Mouse (Mus musculus) heart, adult 2 months (tissue): ENCODE results near the gene Gabrd. TPM values are rescaled to one million over a fixed set of nuclear protein-coding genes. Genes with fewer than 3 reads are reported as not detected.

Experiments
- DNase-seq, 2 experiments: peaks; one replicate each; pipeline ENCODE4 v3.0.0; 2021
- H3K27ac ChIP-seq: fragments of 200-600 bp; 2 replicates; pipeline ENCODE4 v1.8.1; 2022
- H3K27me3 ChIP-seq: fragments of 200-500 bp; 2 replicates; pipeline ENCODE4 v1.6.1; 2012; ENCODE audit warnings: mild to moderate bottlenecking, low read length, inconsistent platforms, mixed read lengths; ENCODE audit not compliant: control insufficient read depth, insufficient read depth
- H3K36me3 ChIP-seq: fragments of 200-500 bp; 2 replicates; pipeline ENCODE4 v1.6.1; 2012; ENCODE audit warnings: low read length, inconsistent platforms; ENCODE audit not compliant: control insufficient read depth, insufficient read depth
- H3K4me1 ChIP-seq: fragments of 200-500 bp; 2 replicates; pipeline ENCODE4 v1.6.1; 2011; ENCODE audit warnings: low read length; ENCODE audit not compliant: control insufficient read depth, insufficient read depth
- H3K4me3 ChIP-seq: fragments of 200-600 bp; 2 replicates; pipeline ENCODE4 v1.8.1; 2022
- H3K79me2 ChIP-seq: fragments of 200-500 bp; replicated peaks from 2 replicates; pipeline ENCODE4 v1.6.1; 2012; ENCODE audit warnings: mild to moderate bottlenecking, inconsistent platforms, low read length, moderate library complexity, mixed read lengths; ENCODE audit not compliant: control insufficient read depth, insufficient read depth
- H3K9ac ChIP-seq: fragments of 200-500 bp; 2 replicates; pipeline ENCODE4 v1.6.1; 2012; ENCODE audit warnings: low read depth, mild to moderate bottlenecking, control low read depth, inconsistent platforms, low read length, mixed read lengths
- CTCF ChIP-seq: fragments of 200-600 bp; IDR thresholded peaks from 2 replicates; pipeline ENCODE4 v1.8.1; 2022; ENCODE audit warnings: antibody characterized with exemption, mild to moderate bottlenecking, moderate library complexity
- EP300 ChIP-seq: fragments of 200-500 bp; IDR thresholded peaks from 2 replicates; pipeline ENCODE4 v1.6.1; 2011; ENCODE audit warnings: low read depth, low read length, control low read depth; ENCODE audit not compliant: insufficient read depth
- POLR2A ChIP-seq: fragments of 200-500 bp; IDR thresholded peaks from 2 replicates; pipeline ENCODE4 v1.6.1; 2011; ENCODE audit warnings: mild to moderate bottlenecking, low read depth, low read length, control low read depth; ENCODE audit not compliant: insufficient read depth
- WGBS: fragments of 180-500 bp; shearing (Covaris S2); methylation state at CpG from one replicate; pipeline ENCODE4 v1.1.7; 2018; 5-methylcytosine and 5-hydroxymethylcytosine counted together
- intact Hi-C: fragments of 180-260 bp; cut with DNase I; formaldehyde crosslinking; loops from one replicate; pipeline ENCODE4 v1.15.1; 2025
- polyA plus RNA-seq: library from polyadenylated mRNA; depleted of rRNA; stranded (reverse); fragments of >200 nt; gene quantifications from 2 replicates; pipeline ENCODE4 v1.2.3, GENCODE M21; 2012
- total RNA-seq, 2 experiments: library from RNA; stranded (reverse); gene quantifications; 2 replicates each; pipeline ENCODE4 v1.2.3; 2021

Gene Gabrd
- total and polyA plus RNA-seq, 3 experiments: 0.06 TPM; not detected in 2

- Histone ChIP-seq H3K9ac (no peak overlapping the region), H3K4me1 (no peaks in the 10 kb centered on the region), H3K27me3 (peaks cover 11% of the 10 kb centered on the region), H3K4me3 (no peak overlapping the region), H3K79me2 (no peaks in the 10 kb centered on the region), H3K27ac (no peak overlapping the region), H3K36me3 (no peaks in the 10 kb centered on the region)
- WGBS: 41% methylated on average over 5 of the region's 5 CpGs
- TF ChIP-seq EP300 (no peak), CTCF (no peak), POLR2A (no peak)
- intact Hi-C loops: loop anchor here (10.0 kb wide), 1 partner anchor 212 kb away; no protein-coding TSS in a partner anchor
- no peak for DNase-seq
Measured at GRCm38 (mm10) chr4:155362443-155362842, 35.5 kb downstream of the Gabrd start.

GRCm38 (mm10) chr4:155361303-155361791 lies 36.6 kb downstream of the Gabrd start, which contains the start of gene Prkcz:
Gene Prkcz (minus strand): TSS chr4:155361361.
- Histone ChIP-seq H3K27me3 (peaks cover 11% of the 10 kb centered on the region), H3K4me1 (no peaks in the 10 kb centered on the region), H3K79me2 (no peaks in the 10 kb centered on the region), H3K27ac (no peak within 1 kb of the TSS), H3K9ac (0 out of 2 replicates have a peak within 1 kb of the TSS, but pooled peaks have one; percentile 15), H3K4me3 (peak within 1 kb of the TSS; percentile 38), H3K36me3 (no peaks in the 10 kb centered on the region)
- WGBS: under 1% methylated on average over 47 of the region's 51 CpGs
- TF ChIP-seq POLR2A (no peak), CTCF (no peak), EP300 (no peak)
- intact Hi-C loops: loop anchor here (10.0 kb wide), 1 partner anchor 213 kb away; no protein-coding TSS in a partner anchor
- DNase-seq: peak; percentile 66 to 84

- 2% methylated on average over 42 of the region's 42 CpGs for WGBS
- no peak for TF ChIP-seq EP300
- TF ChIP-seq POLR2A: no peak
- TF ChIP-seq CTCF: no peak
- Histone ChIP-seq H3K4me1 (no peaks in the 10 kb centered on the region), H3K27me3 (peaks cover 11% of the 10 kb centered on the region), H3K79me2 (no peaks in the 10 kb centered on the region), H3K9ac (0 out of 2 replicates have a peak overlapping the region, but pooled peaks have one; percentile 15), H3K4me3 (peak overlapping the region; percentile 38; the same call in 1 of the 2 replicates), H3K36me3 (no peaks in the 10 kb centered on the region), H3K27ac (no peak overlapping the region)
- intact Hi-C loops: loop anchor here (10.0 kb wide), 1 partner anchor 214 kb away; no protein-coding TSS in a partner anchor
- DNase-seq: no peak
Measured at GRCm38 (mm10) chr4:155360856-155361255, 37.1 kb downstream of the Gabrd start.

GRCm38 (mm10) chr4:155359560-155360464 lies 38.1 kb downstream of the Gabrd start:
- intact Hi-C loops: loop anchor here (10.0 kb wide), 1 partner anchor 215 kb away; no protein-coding TSS in a partner anchor
- no peak for DNase-seq
- Histone ChIP-seq H3K27ac (no peak overlapping the region), H3K79me2 (no peaks in the 10 kb centered on the region), H3K4me1 (no peaks in the 10 kb centered on the region), H3K4me3 (no peak overlapping the region), H3K9ac (no peak overlapping the region), H3K27me3 (peaks cover 11% of the 10 kb centered on the region), H3K36me3 (no peaks in the 10 kb centered on the region)
- TF ChIP-seq EP300 (no peak), POLR2A (no peak), CTCF (no peak)
- WGBS: 39% methylated on average over 12 of the region's 12 CpGs

GRCm38 (mm10) chr4:155357601-155358000 lies 40.3 kb downstream of the Gabrd start:
- no peaks in the 10 kb centered on the region for H3K79me2 ChIP-seq

GRCm38 (mm10) chr4:155356354-155356753 lies 41.6 kb downstream of the Gabrd start:
- no peak for DNase-seq
- Histone ChIP-seq H3K4me3 (no peak overlapping the region), H3K79me2 (no peaks in the 10 kb centered on the region), H3K4me1 (no peaks in the 10 kb centered on the region), H3K27ac (no peak overlapping the region), H3K27me3 (peaks cover 6% of the 10 kb centered on the region), H3K36me3 (no peaks in the 10 kb centered on the region), H3K9ac (no peak overlapping the region)
- 89% methylated on average over 10 of the region's 10 CpGs for WGBS
- no peak for TF ChIP-seq CTCF
- no peak for TF ChIP-seq POLR2A
- TF ChIP-seq EP300: no peak
- intact Hi-C loops: no loop called here

More at GRCm38 (mm10) chr4:155357601-155358000, 40.3 kb downstream of the Gabrd start:
- H3K27ac ChIP-seq: no peak overlapping the region
- no peak overlapping the region for H3K9ac ChIP-seq
- no peaks in the 10 kb centered on the region for H3K36me3 ChIP-seq
- WGBS: 52% methylated on average over 2 of the region's 2 CpGs
- H3K4me1 ChIP-seq: no peaks in the 10 kb centered on the region
- no peak overlapping the region for H3K4me3 ChIP-seq
- no peak for TF ChIP-seq EP300
- TF ChIP-seq CTCF: peak; percentile 51
- no peak for DNase-seq
- H3K27me3 ChIP-seq: peaks cover 10% of the 10 kb centered on the region
- intact Hi-C loops: no loop called here
